Mouse (Mus musculus) megakaryocyte, adult 5-6 weeks (primary cell): ENCODE measurements around the gene Cd34. TPM values are rescaled to one million over a fixed set of nuclear protein-coding genes. Genes with fewer than 3 reads are reported as not detected.

Experiments
- ATAC-seq: 2 replicates; pipeline ENCODE4 v1.8.0; 2016; ENCODE audit warnings: mild to moderate bottlenecking, inconsistent platforms; ENCODE audit not compliant: poor library complexity, severe bottlenecking
- total RNA-seq, 2 experiments: library from RNA; stranded (forward) in 1 of 2; stranded (reverse) in 1 of 2; fragments of 153-499, 151-499 nt in 1 of 2; fragments of 221-1000, 200-1000 nt in 1 of 2; gene quantifications; 2 replicates each; pipeline versions ENCODE4 v1.2.3 to v1.2.4; 2015 to 2017

Gene Cd34
- total RNA-seq, 2 experiments from 2014 or later: 11.7 to 21.0 TPM

GRCm38 (mm10) chr1:195004194-195004593 is 65.6 kb downstream of the Cd34 start:
- no peak for ATAC-seq

GRCm38 (mm10) chr1:195006267-195006666 is 67.6 kb downstream of the Cd34 start:
- ATAC-seq: no peak

Other genes starting within 250 kb of the Cd34 start
- 2.3 and 3.7 TPM in 2 replicates for gene Cd46, start 153.4 kb downstream of the Cd34 start, total RNA-seq (2015)
- gene Cd46, start 153.4 kb downstream of the Cd34 start, total RNA-seq (2017): 0.70 and 0.98 TPM in 2 replicates
- 132 and 140 TPM in 2 replicates for gene Cr1l, start 192.8 kb downstream of the Cd34 start, total RNA-seq (2015)
- gene Cr1l, start 192.8 kb downstream of the Cd34 start, total RNA-seq (2017): 128 and 139 TPM in 2 replicates
- gene Cr2, start 237.9 kb downstream of the Cd34 start, total RNA-seq (2015): not detected in 2 replicates
- not detected in 2 replicates for gene Cr2, start 237.9 kb downstream of the Cd34 start, total RNA-seq (2017)